Mouse (Mus musculus) limb, embryonic 11.5 days (tissue): ENCODE measurements around the gene Rxfp2. TPM values are rescaled to one million over a fixed set of nuclear protein-coding genes. Genes with fewer than 3 reads are reported as not detected.

Experiments
- ATAC-seq: fragments of 200-750 bp; cut with Nextera tagmentation; 2 replicates; pipeline ENCODE4 v1.8.0; 2017; ENCODE audit warnings: low read depth; ENCODE audit not compliant: insufficient number of reproducible peaks, low FRiP score, low TSS enrichment
- DNase-seq: peaks from one replicate; pipeline ENCODE4 v3.0.0-alpha.2; 2015; ENCODE audit warnings: low spot score
- H3K27ac ChIP-seq: fragments of 300-500 bp; sonication (generic); replicated peaks from 2 replicates; pipeline ENCODE4 v1.5.1; 2014; ENCODE audit warnings: low read depth, mild to moderate bottlenecking, low read length
- H3K27me3 ChIP-seq: fragments of 300-500 bp; sonication (generic); 2 replicates; pipeline ENCODE4 v1.6.1; 2014; ENCODE audit warnings: mild to moderate bottlenecking, low read length, mixed read lengths; ENCODE audit not compliant: control insufficient read depth, insufficient read depth
- H3K36me3 ChIP-seq: fragments of 300-500 bp; sonication (generic); 2 replicates; pipeline ENCODE4 v1.6.1; 2014; ENCODE audit warnings: mild to moderate bottlenecking, low read length, moderate library complexity, mixed read lengths; ENCODE audit not compliant: control insufficient read depth, insufficient read depth
- H3K4me1 ChIP-seq: fragments of 300-500 bp; sonication (generic); 2 replicates; pipeline ENCODE4 v1.6.1; 2014; ENCODE audit warnings: low read length, mixed read lengths; ENCODE audit not compliant: control insufficient read depth, insufficient read depth
- H3K4me2 ChIP-seq: fragments of 300-500 bp; sonication (generic); 2 replicates; pipeline ENCODE4 v1.6.1; 2014; ENCODE audit warnings: low read depth, mild to moderate bottlenecking, moderate library complexity; ENCODE audit not compliant: severe bottlenecking
- H3K4me3 ChIP-seq: fragments of 300-500 bp; sonication (generic); 2 replicates; pipeline ENCODE4 v1.5.1; 2014; ENCODE audit warnings: low read depth, low read length
- H3K9ac ChIP-seq: fragments of 300-500 bp; sonication (generic); 2 replicates; pipeline ENCODE4 v1.6.1; 2014; ENCODE audit warnings: mild to moderate bottlenecking, low read length
- H3K9me3 ChIP-seq: fragments of 300-500 bp; sonication (generic); 2 replicates; pipeline ENCODE4 v1.6.1; 2016; ENCODE audit warnings: low read length; ENCODE audit not compliant: control insufficient read depth
- WGBS: fragments of 180-500 bp; shearing (Covaris S2); extraction: QIAGEN DNeasy Blood & Tissue Kit; methylation state at CpG from one replicate; pipeline ENCODE4 v1.1.7; 2014; 5-methylcytosine and 5-hydroxymethylcytosine counted together
- polyA plus RNA-seq: library from polyadenylated mRNA; unstranded; fragments of >200 nt; fragmentation: Nextera tagmentation; extraction: Ambion mirVana; gene quantifications from 2 replicates; pipeline ENCODE4 v1.2.1, GENCODE M21; 2014

Rxfp2 gene
- polyA plus RNA-seq, 1 experiment from 2014 or later: 1.8 TPM

GRCm38 (mm10) chr5:150005355-150005754 is 13.1 kb upstream of the Rxfp2 start:
- ATAC-seq (0 out of 2 replicates have a peak, but pooled peaks have one; percentile 26), DNase-seq (no peak)
- Histone ChIP-seq H3K4me3 (no peak overlapping the region), H3K36me3 (no peaks in the 10 kb centered on the region), H3K27me3 (no peaks in the 10 kb centered on the region), H3K9me3 (no peaks in the 10 kb centered on the region), H3K27ac (no peak overlapping the region), H3K4me2 (no peak overlapping the region), H3K4me1 (no peaks in the 10 kb centered on the region), H3K9ac (no peak overlapping the region)
- WGBS: 36% methylated on average over 6 of the region's 6 CpGs

GRCm38 (mm10) chr5:150016861-150017260 is 1.6 kb upstream of the Rxfp2 start:
- Histone ChIP-seq H3K4me1 (peaks cover 3% of the 10 kb centered on the region; the same call in 1 of the 2 replicates), H3K4me2 (no peak overlapping the region), H3K4me3 (no peak overlapping the region), H3K36me3 (no peaks in the 10 kb centered on the region), H3K27me3 (no peaks in the 10 kb centered on the region), H3K9me3 (no peaks in the 10 kb centered on the region), H3K27ac (no peak overlapping the region), H3K9ac (no peak overlapping the region)
- DNase-seq (peak; percentile 73), ATAC-seq (no peak)
- WGBS: 7% methylated on average over 10 of the region's 10 CpGs

GRCm38 (mm10) chr5:150017672-150018071 is 803 bp upstream of the Rxfp2 start:
- DNase-seq: peak; percentile 56
- no peaks in the 10 kb centered on the region for H3K27me3 ChIP-seq

GRCm38 (mm10) chr5:150020851-150021250 is 2.4 kb downstream of the Rxfp2 start:
- Histone ChIP-seq H3K4me1 (peaks cover 3% of the 10 kb centered on the region; the same call in 1 of the 2 replicates), H3K27ac (no peak overlapping the region), H3K27me3 (no peaks in the 10 kb centered on the region), H3K36me3 (no peaks in the 10 kb centered on the region), H3K9ac (no peak overlapping the region), H3K4me3 (no peak overlapping the region), H3K4me2 (no peak overlapping the region), H3K9me3 (no peaks in the 10 kb centered on the region)
- DNase-seq: peak; percentile 92
- 5% methylated on average over 6 of the region's 6 CpGs for WGBS
- ATAC-seq: 0 out of 2 replicates have a peak, but pooled peaks have one; percentile 54

More at GRCm38 (mm10) chr5:150017672-150018071, 803 bp upstream of the Rxfp2 start:
- Histone ChIP-seq H3K9me3 (no peaks in the 10 kb centered on the region), H3K36me3 (no peaks in the 10 kb centered on the region), H3K4me1 (peaks cover 3% of the 10 kb centered on the region; the same call in 1 of the 2 replicates), H3K4me3 (no peak overlapping the region), H3K9ac (no peak overlapping the region), H3K4me2 (no peak overlapping the region), H3K27ac (no peak overlapping the region)
- 53% methylated on average over 9 of the region's 9 CpGs for WGBS
- ATAC-seq: no peak

- DNase-seq (no peak), ATAC-seq (no peak)
- Histone ChIP-seq H3K4me1 (peaks cover 3% of the 10 kb centered on the region; the same call in 1 of the 2 replicates), H3K4me2 (no peak overlapping the region), H3K27me3 (no peaks in the 10 kb centered on the region), H3K36me3 (no peaks in the 10 kb centered on the region), H3K9me3 (no peaks in the 10 kb centered on the region), H3K9ac (no peak overlapping the region), H3K4me3 (no peak overlapping the region), H3K27ac (no peak overlapping the region)
- 69% methylated on average over 4 of the region's 4 CpGs for WGBS
Measured at GRCm38 (mm10) chr5:150021805-150022204, 3.3 kb downstream of the Rxfp2 start.

GRCm38 (mm10) chr5:150022556-150022955 is 4.1 kb downstream of the Rxfp2 start:
- WGBS: 88% methylated on average over 18 of the region's 18 CpGs
- Histone ChIP-seq H3K9ac (no peak overlapping the region), H3K9me3 (no peaks in the 10 kb centered on the region), H3K36me3 (no peaks in the 10 kb centered on the region), H3K27ac (no peak overlapping the region), H3K4me3 (no peak overlapping the region), H3K4me1 (0 out of 2 replicates have a peak, but pooled peaks cover 3% of the 10 kb centered on the region), H3K27me3 (no peaks in the 10 kb centered on the region), H3K4me2 (no peak overlapping the region)
- ATAC-seq (no peak), DNase-seq (no peak)

GRCm38 (mm10) chr5:150023476-150023875 is 5.0 kb downstream of the Rxfp2 start:
- H3K9me3 ChIP-seq: no peaks in the 10 kb centered on the region
- H3K9ac ChIP-seq: no peak overlapping the region
- no peak overlapping the region for H3K4me2 ChIP-seq
- no peak overlapping the region for H3K27ac ChIP-seq
- no peaks in the 10 kb centered on the region for H3K27me3 ChIP-seq
- H3K36me3 ChIP-seq: no peaks in the 10 kb centered on the region
- no peak overlapping the region for H3K4me3 ChIP-seq
- ATAC-seq (no peak), DNase-seq (no peak)
- 93% methylated on average over 6 of the region's 6 CpGs for WGBS
- H3K4me1 ChIP-seq: 0 out of 2 replicates have a peak, but pooled peaks cover 3% of the 10 kb centered on the region

GRCm38 (mm10) chr5:150024188-150024587 is 5.7 kb downstream of the Rxfp2 start:
- Histone ChIP-seq H3K27me3 (no peaks in the 10 kb centered on the region), H3K9me3 (no peaks in the 10 kb centered on the region), H3K4me3 (no peak overlapping the region), H3K4me1 (no peaks in the 10 kb centered on the region), H3K27ac (no peak overlapping the region), H3K36me3 (no peaks in the 10 kb centered on the region), H3K9ac (no peak overlapping the region), H3K4me2 (no peak overlapping the region)
- no peak for ATAC-seq
- 83% methylated on average over 2 of the region's 2 CpGs for WGBS
- no peak for DNase-seq

- Histone ChIP-seq H3K4me3 (no peak overlapping the region), H3K4me1 (no peaks in the 10 kb centered on the region), H3K4me2 (no peak overlapping the region), H3K9me3 (no peaks in the 10 kb centered on the region), H3K36me3 (no peaks in the 10 kb centered on the region), H3K27me3 (no peaks in the 10 kb centered on the region), H3K27ac (no peak overlapping the region), H3K9ac (no peak overlapping the region)
- no peak for DNase-seq
- no peak for ATAC-seq
- 93% methylated on average over 14 of the region's 14 CpGs for WGBS
Measured at GRCm38 (mm10) chr5:150024901-150025300, 6.4 kb downstream of the Rxfp2 start.
